Mouse (Mus musculus): ENCODE measurements around the gene Acap1. TPM values are rescaled to one million over a fixed set of nuclear protein-coding genes. Genes with fewer than 3 reads are reported as not detected.

The Acap1 gene
- polyA plus RNA-seq, 1 experiment from 2014 or later, result 5.2 TPM

DNA sequence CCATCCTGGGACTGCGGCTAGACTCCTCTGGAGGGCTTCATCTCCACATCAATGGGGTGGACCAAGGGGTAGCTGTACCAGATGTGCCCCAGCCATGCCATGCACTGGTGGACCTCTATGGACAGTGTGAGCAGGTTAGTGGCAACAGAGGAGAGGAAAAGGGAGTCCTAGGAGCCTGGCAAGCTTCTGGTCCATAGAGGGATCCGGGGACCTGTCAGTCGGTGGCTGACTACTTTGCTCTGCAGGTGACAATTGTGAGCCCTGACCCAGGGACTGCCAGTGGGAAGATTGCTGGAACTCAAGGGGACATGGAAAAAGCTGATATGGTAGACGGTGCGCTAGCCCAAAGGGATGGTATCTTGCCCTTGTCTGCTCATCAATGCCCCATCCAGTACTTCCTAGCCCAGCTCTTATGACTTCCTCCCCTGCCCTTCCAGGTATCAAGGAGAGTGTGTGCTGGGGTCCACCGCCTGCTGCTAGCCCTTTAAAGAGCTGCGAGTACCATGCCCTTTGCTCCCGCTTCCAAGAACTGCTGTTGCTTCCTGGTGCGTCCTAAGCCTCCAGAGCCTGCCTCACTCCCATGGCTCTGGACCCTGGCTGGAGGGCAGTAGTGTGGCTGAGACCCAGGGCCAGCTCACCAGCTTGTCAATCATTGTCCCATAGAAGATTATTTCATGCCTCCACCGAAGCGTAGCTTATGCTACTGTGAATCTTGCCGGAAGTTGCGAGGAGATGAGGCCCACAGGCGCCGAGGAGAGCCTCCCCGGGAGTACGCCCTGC, 15.6 kb upstream of the Acap1 start:
- H3K36me3 ChIP-seq (ENCODE audit: control insufficient read depth, insufficient read depth, low read length), result peaks cover 56% of the 10 kb centered on the region
- no peak overlapping the region for H3K4me2 ChIP-seq (ENCODE audit: low read depth, low read length)

DNA sequence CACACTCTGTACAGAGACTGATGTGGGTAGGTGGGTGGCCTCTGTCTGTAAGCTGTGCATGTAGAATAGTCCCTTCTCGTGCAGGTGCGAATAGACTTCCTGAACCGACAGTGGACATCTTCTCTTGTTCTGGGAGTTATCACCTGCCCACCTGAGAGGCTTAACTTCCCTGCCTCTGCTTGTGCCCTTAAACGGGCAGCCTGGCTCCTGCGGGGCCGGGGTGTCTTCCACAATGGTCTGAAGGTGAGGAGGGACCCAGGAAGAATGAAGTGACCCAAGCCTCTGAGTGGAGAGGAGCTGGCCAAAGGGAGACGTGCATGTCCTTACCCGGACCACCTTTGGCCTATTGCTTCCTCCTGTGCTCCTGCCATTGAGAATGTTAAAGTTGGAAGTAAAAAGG, 14.8 kb upstream of the Acap1 start:
- Histone ChIP-seq H3K4me2 (ENCODE audit: low read depth, low read length) (no peak overlapping the region), H3K36me3 (ENCODE audit: control insufficient read depth, insufficient read depth, low read length) (peaks cover 59% of the 10 kb centered on the region), H3K27me3 (replicated peaks; ENCODE audit: control insufficient read depth, insufficient read depth, low read length) (no peaks in the 10 kb centered on the region), H3K27ac (ENCODE audit: low read length) (no peak overlapping the region), H3K4me1 (ENCODE audit: control insufficient read depth, insufficient read depth, low read length) (peaks cover 12% of the 10 kb centered on the region; the same call in 1 of the 2 replicates), H3K9ac (ENCODE audit: low read depth, low read length) (no peak overlapping the region), H3K4me3 (ENCODE audit: low read length) (no peak overlapping the region), H3K9me3 (ENCODE audit: control insufficient read depth, low read length) (no peaks in the 10 kb centered on the region)
- 94% methylated on average over 8 of the region's 8 CpGs for WGBS
- ATAC-seq, result no peak

More for the DNA sequence above, 15.6 kb upstream of the Acap1 start:
- Histone ChIP-seq H3K4me1 (ENCODE audit: control insufficient read depth, insufficient read depth, low read length) (peaks cover 16% of the 10 kb centered on the region), H3K27me3 (replicated peaks; ENCODE audit: control insufficient read depth, insufficient read depth, low read length) (no peaks in the 10 kb centered on the region), H3K9me3 (ENCODE audit: control insufficient read depth, low read length) (no peaks in the 10 kb centered on the region), H3K27ac (ENCODE audit: low read length) (no peak overlapping the region), H3K4me3 (ENCODE audit: low read length) (no peak overlapping the region), H3K9ac (ENCODE audit: low read depth, low read length) (no peak overlapping the region)
- 90% methylated on average over 17 of the region's 17 CpGs for WGBS
- ATAC-seq, result no peak

DNA sequence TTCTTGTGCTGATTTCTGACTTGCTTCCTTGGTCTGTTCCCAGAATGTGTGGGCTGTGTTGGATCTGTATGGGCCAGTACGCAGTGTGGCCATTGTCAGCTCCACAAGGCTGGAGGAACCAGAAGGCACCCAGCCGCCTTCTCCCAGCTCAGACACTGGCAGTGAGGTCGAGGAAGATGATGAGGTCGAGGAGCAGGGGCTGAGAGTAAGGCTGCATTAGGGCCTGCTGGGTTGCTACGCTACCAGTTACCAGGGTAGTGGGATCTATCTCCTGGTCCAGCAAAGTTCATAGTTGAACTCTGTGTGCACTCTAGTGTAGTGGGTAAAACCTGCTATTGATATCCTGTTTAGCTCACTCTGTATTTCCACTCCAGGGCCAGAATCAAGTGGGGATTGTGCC, 13.8 kb upstream of the Acap1 start:
- Histone ChIP-seq H3K9ac (ENCODE audit: low read depth, low read length) (no peak overlapping the region), H3K36me3 (ENCODE audit: control insufficient read depth, insufficient read depth, low read length) (peaks cover 64% of the 10 kb centered on the region), H3K4me3 (ENCODE audit: low read length) (no peak overlapping the region), H3K4me2 (ENCODE audit: low read depth, low read length) (no peak overlapping the region), H3K27ac (ENCODE audit: low read length) (no peak overlapping the region), H3K4me1 (ENCODE audit: control insufficient read depth, insufficient read depth, low read length) (peaks cover 5% of the 10 kb centered on the region; the same call in 1 of the 2 replicates), H3K27me3 (replicated peaks; ENCODE audit: control insufficient read depth, insufficient read depth, low read length) (no peaks in the 10 kb centered on the region), H3K9me3 (ENCODE audit: control insufficient read depth, low read length) (no peaks in the 10 kb centered on the region)
- 87% methylated on average over 5 of the region's 5 CpGs for WGBS
- no peak for ATAC-seq

DNA sequence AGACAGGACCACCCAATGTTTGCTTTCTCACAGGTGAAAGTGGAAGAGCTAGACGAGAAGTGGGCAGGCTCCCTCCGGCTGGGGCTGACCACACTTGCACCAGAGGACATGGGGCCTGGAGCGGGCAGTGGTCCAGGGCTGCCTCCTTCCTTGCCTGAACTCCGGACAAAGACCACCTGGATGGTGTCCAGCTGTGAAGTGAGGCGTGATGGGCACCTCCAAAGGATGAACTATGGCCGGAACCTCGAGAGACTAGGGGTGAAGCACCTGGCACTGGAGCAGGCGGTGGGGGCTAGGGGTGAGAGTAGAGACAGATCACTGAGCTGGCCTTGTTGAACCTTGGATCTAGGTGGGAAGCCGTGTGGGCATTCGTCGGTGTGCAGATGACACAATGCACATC, 13.3 kb upstream of the Acap1 start:
- Histone ChIP-seq H3K9me3 (ENCODE audit: control insufficient read depth, low read length) (no peaks in the 10 kb centered on the region), H3K36me3 (ENCODE audit: control insufficient read depth, insufficient read depth, low read length) (peaks cover 69% of the 10 kb centered on the region), H3K27me3 (replicated peaks; ENCODE audit: control insufficient read depth, insufficient read depth, low read length) (no peaks in the 10 kb centered on the region), H3K4me2 (ENCODE audit: low read depth, low read length) (no peak overlapping the region), H3K9ac (ENCODE audit: low read depth, low read length) (no peak overlapping the region), H3K4me1 (ENCODE audit: control insufficient read depth, insufficient read depth, low read length) (peaks cover 5% of the 10 kb centered on the region; the same call in 1 of the 2 replicates), H3K4me3 (ENCODE audit: low read length) (no peak overlapping the region), H3K27ac (ENCODE audit: low read length) (no peak overlapping the region)
- 93% methylated on average over 11 of the region's 11 CpGs for WGBS
- ATAC-seq, result no peak

DNA sequence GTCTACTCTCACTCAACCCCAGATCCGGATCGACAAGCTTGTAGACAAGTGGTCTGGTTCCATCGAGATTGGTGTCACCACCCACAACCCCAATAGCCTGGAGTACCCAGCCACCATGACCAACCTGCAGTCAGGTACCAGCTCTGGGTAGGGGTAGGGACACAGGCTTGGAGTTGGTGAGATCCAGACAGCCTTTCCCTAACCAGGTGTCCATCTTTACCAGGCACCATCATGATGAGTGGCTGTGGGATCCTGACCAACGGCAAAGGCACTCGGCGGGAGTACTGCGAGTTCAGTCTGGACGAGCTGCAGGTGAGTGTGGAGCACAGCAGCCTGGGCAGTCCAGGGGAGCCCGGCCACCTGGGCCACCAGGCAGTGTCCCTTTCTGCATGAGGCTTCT, 9.0 kb upstream of the Acap1 start:
- no peak overlapping the region for H3K27ac ChIP-seq (ENCODE audit: low read length)
- no peak overlapping the region for H3K4me2 ChIP-seq (ENCODE audit: low read depth, low read length)
- no peaks in the 10 kb centered on the region for H3K27me3 ChIP-seq (replicated peaks; ENCODE audit: control insufficient read depth, insufficient read depth, low read length)
- no peak overlapping the region for H3K4me3 ChIP-seq (ENCODE audit: low read length)
- no peak for ATAC-seq
- H3K9me3 ChIP-seq (ENCODE audit: control insufficient read depth, low read length), result no peaks in the 10 kb centered on the region
- 97% methylated on average over 9 of the region's 9 CpGs for WGBS
- no peak overlapping the region for H3K9ac ChIP-seq (ENCODE audit: low read depth, low read length)
- peaks cover 11% of the 10 kb centered on the region; the same call in 1 of the 2 replicates for H3K4me1 ChIP-seq (ENCODE audit: control insufficient read depth, insufficient read depth, low read length)
- peaks cover 41% of the 10 kb centered on the region for H3K36me3 ChIP-seq (ENCODE audit: control insufficient read depth, insufficient read depth, low read length)

DNA sequence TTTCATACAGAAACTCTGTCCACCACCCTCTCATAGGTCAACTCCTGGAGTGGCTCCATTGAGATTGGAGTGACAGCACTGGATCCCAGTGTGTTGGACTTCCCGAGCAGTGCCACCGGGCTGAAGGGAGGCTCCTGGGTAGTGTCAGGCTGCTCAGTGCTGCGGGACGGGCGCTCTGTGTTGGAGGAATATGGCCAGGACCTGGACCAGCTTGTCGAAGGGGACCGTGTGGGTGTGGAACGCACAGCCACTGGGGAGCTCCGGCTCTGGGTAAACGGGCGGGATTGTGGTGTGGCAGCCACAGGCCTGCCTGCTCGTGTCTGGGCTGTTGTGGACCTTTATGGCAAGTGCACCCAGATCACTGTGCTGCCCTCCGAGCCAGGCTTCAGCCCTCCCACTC, 7.6 kb upstream of the Acap1 start:
- ATAC-seq, result no peak
- no peaks in the 10 kb centered on the region for H3K27me3 ChIP-seq (replicated peaks; ENCODE audit: control insufficient read depth, insufficient read depth, low read length)
- H3K9me3 ChIP-seq (ENCODE audit: control insufficient read depth, low read length), result no peaks in the 10 kb centered on the region
- H3K27ac ChIP-seq (ENCODE audit: low read length), result no peak overlapping the region
- H3K36me3 ChIP-seq (ENCODE audit: control insufficient read depth, insufficient read depth, low read length), result peaks cover 31% of the 10 kb centered on the region
- peak overlapping the region; percentile 96 for H3K4me2 ChIP-seq (ENCODE audit: low read depth, low read length)
- WGBS, result 81% methylated on average over 13 of the region's 13 CpGs
- peak overlapping the region; percentile 82 for H3K4me3 ChIP-seq (ENCODE audit: low read length)
- H3K4me1 ChIP-seq (ENCODE audit: control insufficient read depth, insufficient read depth, low read length), result peaks cover 11% of the 10 kb centered on the region; the same call in 1 of the 2 replicates
- peak overlapping the region; percentile 96; the same call in 1 of the 2 replicates for H3K9ac ChIP-seq (ENCODE audit: low read depth, low read length)

DNA sequence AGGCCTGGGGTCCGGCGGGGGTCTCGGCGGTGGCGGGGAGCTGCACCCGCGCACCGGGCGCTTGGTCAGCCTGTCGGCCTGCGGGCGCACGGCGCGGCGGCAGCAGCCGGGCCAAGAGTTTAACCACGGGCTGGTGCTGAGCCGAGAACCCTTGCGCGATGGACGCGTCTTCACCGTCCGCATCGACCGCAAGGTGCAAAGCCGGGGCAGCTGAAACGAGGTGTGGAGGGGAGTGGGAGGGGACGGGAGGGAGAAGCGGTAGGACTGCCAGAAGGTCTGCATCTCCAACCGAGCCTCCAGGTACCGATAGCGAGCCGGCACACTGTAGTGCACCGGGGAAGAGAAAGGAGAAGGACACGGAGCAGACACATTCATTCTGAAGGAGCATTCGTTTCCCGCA, 6.7 kb upstream of the Acap1 start:
- Histone ChIP-seq H3K4me2 (ENCODE audit: low read depth, low read length) (peak overlapping the region; percentile 96), H3K36me3 (ENCODE audit: control insufficient read depth, insufficient read depth, low read length) (peaks cover 23% of the 10 kb centered on the region), H3K4me3 (ENCODE audit: low read length) (peak overlapping the region; percentile 82), H3K27ac (ENCODE audit: low read length) (peak overlapping the region; percentile 96), H3K9ac (ENCODE audit: low read depth, low read length) (peak overlapping the region; percentile 96), H3K27me3 (replicated peaks; ENCODE audit: control insufficient read depth, insufficient read depth, low read length) (no peaks in the 10 kb centered on the region), H3K9me3 (ENCODE audit: control insufficient read depth, low read length) (no peaks in the 10 kb centered on the region), H3K4me1 (ENCODE audit: control insufficient read depth, insufficient read depth, low read length) (peaks cover 11% of the 10 kb centered on the region; the same call in 1 of the 2 replicates)
- under 1% methylated on average over 34 of the region's 39 CpGs for WGBS
- ATAC-seq, result no peak; the same call in 1 of the 2 replicates

DNA sequence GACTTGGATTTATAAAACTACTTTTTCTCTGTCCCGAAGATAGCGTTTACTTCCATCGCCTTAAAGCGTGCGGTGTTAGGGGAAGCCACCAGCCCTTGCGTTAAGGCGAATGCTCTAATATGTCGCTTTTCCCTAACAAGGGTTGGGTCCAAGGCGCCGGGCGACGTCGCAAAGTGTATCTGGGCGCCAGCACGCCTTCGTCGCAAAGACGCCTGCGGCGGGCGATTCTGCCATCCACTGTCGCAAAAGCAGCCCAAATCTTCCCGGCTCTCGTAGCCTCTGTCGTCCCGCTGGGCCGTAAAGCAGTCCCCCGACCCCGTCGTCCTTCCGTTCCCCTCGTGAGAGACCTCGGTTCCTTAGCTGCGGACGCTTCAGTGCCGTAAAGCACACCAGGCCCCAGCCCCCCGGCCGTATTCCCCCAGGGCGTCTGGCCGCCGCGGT, 6.1 kb upstream of the Acap1 start:
- Histone ChIP-seq H3K27ac (ENCODE audit: low read length) (peak overlapping the region; percentile 96), H3K4me2 (ENCODE audit: low read depth, low read length) (peak overlapping the region; percentile 96), H3K27me3 (replicated peaks; ENCODE audit: control insufficient read depth, insufficient read depth, low read length) (no peaks in the 10 kb centered on the region), H3K9ac (ENCODE audit: low read depth, low read length) (peak overlapping the region; percentile 96), H3K4me1 (ENCODE audit: control insufficient read depth, insufficient read depth, low read length) (peaks cover 11% of the 10 kb centered on the region; the same call in 1 of the 2 replicates), H3K36me3 (ENCODE audit: control insufficient read depth, insufficient read depth, low read length) (peaks cover 18% of the 10 kb centered on the region), H3K4me3 (ENCODE audit: low read length) (peak overlapping the region; percentile 82), H3K9me3 (ENCODE audit: control insufficient read depth, low read length) (no peaks in the 10 kb centered on the region)
- peak; percentile 76 for ATAC-seq
- under 1% methylated on average over 42 of the region's 42 CpGs for WGBS

DNA sequence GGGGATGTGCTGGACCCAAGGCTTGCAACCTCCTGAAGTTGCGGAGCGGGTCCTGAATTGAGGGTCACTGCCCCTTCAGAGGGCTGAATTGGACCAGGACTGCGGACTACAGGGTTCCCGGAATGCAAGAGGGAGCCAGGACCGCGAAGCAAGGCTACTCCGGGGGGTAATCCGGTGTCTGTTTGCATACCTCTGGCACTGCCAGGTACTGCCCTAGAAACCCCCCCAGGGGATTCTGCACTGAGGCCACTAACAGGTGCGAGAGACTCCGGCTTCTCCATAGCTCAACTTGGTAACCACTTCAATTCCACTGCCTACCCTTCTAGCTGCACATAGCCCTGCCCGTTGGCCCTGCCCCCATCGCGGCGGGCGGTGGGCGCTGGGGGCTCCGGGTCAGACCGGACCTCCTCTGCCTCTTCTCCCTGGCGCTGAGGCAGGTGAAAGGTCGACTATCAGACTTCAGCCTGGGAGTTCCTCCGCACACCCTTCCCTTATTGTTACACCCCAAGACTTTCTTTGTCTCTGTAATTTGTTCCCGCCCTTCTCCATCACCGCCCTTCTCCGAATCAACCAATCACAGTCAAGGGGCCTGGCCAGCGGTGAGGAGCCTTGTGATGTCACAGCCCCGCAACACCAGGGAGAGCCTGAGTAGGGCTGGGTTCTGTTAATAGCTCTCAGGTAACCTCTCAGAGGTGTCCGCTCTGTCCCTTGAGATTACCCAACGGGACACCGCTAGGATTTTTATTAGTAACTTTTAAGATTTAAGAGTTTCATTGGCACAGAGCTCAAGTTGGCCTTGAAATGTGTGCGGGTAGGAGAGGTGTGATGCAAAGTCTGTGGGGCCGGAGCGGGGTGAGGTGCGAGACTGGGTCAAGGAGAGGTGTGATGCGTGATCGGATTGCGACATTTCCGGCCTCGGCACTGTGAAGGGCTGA, 5.4 kb upstream of the Acap1 start, which contains the start of the genes 2810408A11Rik and Neurl4:
Gene 2810408A11Rik, minus strand, starts transcription at position 517 of the 935 bp plus-strand sequence.
Gene Neurl4, plus strand, starts transcription at position 602 of the 935 bp plus-strand sequence.
- no peaks in the 10 kb centered on the region for H3K9me3 ChIP-seq (ENCODE audit: control insufficient read depth, low read length)
- under 1% methylated on average over 38 of the region's 38 CpGs for WGBS
- peak; percentile 96 for ATAC-seq

More for the DNA sequence above, 5.4 kb upstream of the Acap1 start, which contains the start of the genes 2810408A11Rik and Neurl4:
- peak within 1 kb of the TSS; percentile 82 for H3K4me3 ChIP-seq (ENCODE audit: low read length)
- no peaks in the 10 kb centered on the region for H3K27me3 ChIP-seq (replicated peaks; ENCODE audit: control insufficient read depth, insufficient read depth, low read length)
- peaks cover 11% of the 10 kb centered on the region; the same call in 1 of the 2 replicates for H3K4me1 ChIP-seq (ENCODE audit: control insufficient read depth, insufficient read depth, low read length)
- peak within 1 kb of the TSS; percentile 96 for H3K9ac ChIP-seq (ENCODE audit: low read depth, low read length)
- peaks cover 11% of the 10 kb centered on the region for H3K36me3 ChIP-seq (ENCODE audit: control insufficient read depth, insufficient read depth, low read length)
- H3K4me2 ChIP-seq (ENCODE audit: low read depth, low read length), result peak within 1 kb of the TSS; percentile 96
- H3K27ac ChIP-seq (ENCODE audit: low read length), result peak within 1 kb of the TSS; percentile 96

All from intestine, embryonic 16.5 days (tissue).